Mouse (Mus musculus) R1 (cell line): ENCODE data around the gene Clcnka.

Experiments
- DNase-seq: peaks from one replicate; pipeline ENCODE4 v3.0.0-alpha.2; 2018; ENCODE audit warnings: low read depth, low spot score

Clcnka gene

GRCm38 (mm10) chr4:141379674-141380073 lies 18.9 kb downstream of the Clcnka start:
- no peak for DNase-seq

- no peak for DNase-seq
Observed at GRCm38 (mm10) chr4:141372426-141372825, 26.1 kb downstream of the Clcnka start.

- DNase-seq, result peak; percentile 35
Observed at GRCm38 (mm10) chr4:141367997-141368791, 30.3 kb downstream of the Clcnka start, which contains the start of gene Fam131c. TSS of gene Fam131c (plus strand) at chr4:141368220.

GRCm38 (mm10) chr4:141365876-141366275 lies 32.6 kb downstream of the Clcnka start:
- DNase-seq, result no peak

GRCm38 (mm10) chr4:141365126-141365525 lies 33.4 kb downstream of the Clcnka start:
- DNase-seq, result no peak

- peak; percentile 78 for DNase-seq
Observed at GRCm38 (mm10) chr4:141362937-141363548, 35.5 kb downstream of the Clcnka start.

GRCm38 (mm10) chr4:141360846-141361245 lies 37.7 kb downstream of the Clcnka start:
- DNase-seq, result peak; percentile 91

- DNase-seq, result no peak
Observed at GRCm38 (mm10) chr4:141359222-141359621, 39.3 kb downstream of the Clcnka start.

GRCm38 (mm10) chr4:141357811-141358210 lies 40.7 kb downstream of the Clcnka start:
- DNase-seq, result peak; percentile 73

GRCm38 (mm10) chr4:141353868-141354267 lies 44.7 kb downstream of the Clcnka start:
- no peak for DNase-seq

GRCm38 (mm10) chr4:141352986-141353385 lies 45.5 kb downstream of the Clcnka start:
- DNase-seq, result no peak

- no peak for DNase-seq
Observed at GRCm38 (mm10) chr4:141351972-141352371, 46.6 kb downstream of the Clcnka start.

- no peak for DNase-seq
Observed at GRCm38 (mm10) chr4:141350015-141350414, 48.5 kb downstream of the Clcnka start.

- DNase-seq, result no peak
Observed at GRCm38 (mm10) chr4:141348616-141349015, 49.9 kb downstream of the Clcnka start.

GRCm38 (mm10) chr4:141347365-141347797 lies 51.1 kb downstream of the Clcnka start:
- DNase-seq, result peak; percentile 62

- peak; percentile 68 for DNase-seq
Observed at GRCm38 (mm10) chr4:141345219-141345618, 53.3 kb downstream of the Clcnka start.

GRCm38 (mm10) chr4:141343515-141343914 lies 55.0 kb downstream of the Clcnka start:
- no peak for DNase-seq

- peak; percentile 65 for DNase-seq
Observed at GRCm38 (mm10) chr4:141341477-141341876, 57.0 kb downstream of the Clcnka start.

- peak; percentile 85 for DNase-seq
Observed at GRCm38 (mm10) chr4:141338853-141339252, 59.7 kb downstream of the Clcnka start.

GRCm38 (mm10) chr4:141337986-141338385 lies 60.5 kb downstream of the Clcnka start:
- DNase-seq, result peak; percentile 90

GRCm38 (mm10) chr4:141336196-141336595 lies 62.3 kb downstream of the Clcnka start:
- DNase-seq, result no peak

- no peak for DNase-seq
Observed at GRCm38 (mm10) chr4:141335263-141335796, 63.2 kb downstream of the Clcnka start.

- no peak for DNase-seq
Observed at GRCm38 (mm10) chr4:141334695-141335094, 63.8 kb downstream of the Clcnka start.
